Mouse (Mus musculus) thymus, adult 2 months (tissue): ENCODE data around the gene Man2b1. TPM values are rescaled to one million over a fixed set of nuclear protein-coding genes. Genes with fewer than 3 reads are reported as not detected.

Experiments used
- DNase-seq: peaks from one replicate; pipeline ENCODE4 v3.0.0; 2021
- H3K27ac ChIP-seq: fragments of 200-500 bp; 2 replicates; pipeline ENCODE4 v1.5.1; 2012; ENCODE audit warnings: low read length, control low read depth; ENCODE audit not compliant: control insufficient read depth, insufficient read depth
- H3K27me3 ChIP-seq: fragments of 200-500 bp; 2 replicates; pipeline ENCODE4 v1.6.1; 2012; ENCODE audit warnings: mild to moderate bottlenecking, low read length, moderate library complexity, mixed read lengths; ENCODE audit not compliant: control insufficient read depth, insufficient read depth
- H3K36me3 ChIP-seq: fragments of 200-500 bp; 2 replicates; pipeline ENCODE4 v1.6.1; 2012; ENCODE audit warnings: mild to moderate bottlenecking, low read length, moderate library complexity; ENCODE audit not compliant: control insufficient read depth, insufficient read depth
- H3K4me1 ChIP-seq: fragments of 200-500 bp; replicated peaks from 2 replicates; pipeline ENCODE4 v1.6.1; 2012; ENCODE audit warnings: low read length; ENCODE audit not compliant: control insufficient read depth, insufficient read depth
- H3K4me3 ChIP-seq: fragments of 200-500 bp; 2 replicates; pipeline ENCODE4 v1.5.1; 2012; ENCODE audit warnings: mild to moderate bottlenecking, low read length, control low read depth, moderate library complexity; ENCODE audit not compliant: control insufficient read depth, insufficient read depth
- CTCF ChIP-seq: fragments of 200-500 bp; IDR thresholded peaks from 2 replicates; pipeline ENCODE4 v1.5.1; 2012; ENCODE audit warnings: mild to moderate bottlenecking, control low read depth, low read length, moderate library complexity, borderline replicate concordance; ENCODE audit not compliant: control insufficient read depth, poor library complexity, insufficient read depth; ENCODE audit errors: extremely low read depth
- POLR2A ChIP-seq: fragments of 200-500 bp; IDR thresholded peaks from 2 replicates; pipeline ENCODE4 v1.6.1; 2012; ENCODE audit warnings: mild to moderate bottlenecking, low read length, control low read depth, moderate library complexity; ENCODE audit not compliant: control insufficient read depth, poor library complexity, insufficient read depth; ENCODE audit errors: extremely low read depth
- WGBS: fragments of 180-500 bp; shearing (Covaris S2); methylation state at CpG from one replicate; pipeline ENCODE4 v1.1.7; 2018; 5-methylcytosine and 5-hydroxymethylcytosine counted together
- polyA plus RNA-seq: library from polyadenylated mRNA; depleted of rRNA; stranded (reverse); fragments of >200 nt; gene quantifications from 2 replicates; pipeline ENCODE4 v1.2.3, GENCODE M21; 2012

Man2b1 gene
- polyA plus RNA-seq, 1 experiment = 210 TPM

DNA sequence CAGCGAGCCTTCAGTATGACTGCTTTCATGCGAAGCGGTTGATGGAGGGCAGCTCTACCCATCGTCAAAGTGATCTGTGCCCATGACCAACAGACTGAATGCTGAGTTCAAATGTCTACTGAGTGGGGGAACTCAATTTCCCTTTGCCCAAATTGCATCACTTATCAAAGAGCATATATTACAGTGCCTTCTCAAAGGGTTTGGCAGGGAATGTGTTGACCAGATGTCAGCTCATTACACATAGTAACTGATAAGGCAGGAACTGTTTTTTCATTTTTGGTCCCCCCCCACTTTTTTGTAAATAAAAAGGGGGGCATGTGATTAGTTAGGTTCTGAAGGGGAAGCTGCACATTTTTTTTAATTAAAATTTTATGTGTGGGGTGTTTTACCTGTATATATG, 20.5 kb upstream of the Man2b1 start:
- no peak overlapping the region for H3K27ac ChIP-seq
- 98% methylated on average over 4 of the region's 4 CpGs for WGBS

DNA sequence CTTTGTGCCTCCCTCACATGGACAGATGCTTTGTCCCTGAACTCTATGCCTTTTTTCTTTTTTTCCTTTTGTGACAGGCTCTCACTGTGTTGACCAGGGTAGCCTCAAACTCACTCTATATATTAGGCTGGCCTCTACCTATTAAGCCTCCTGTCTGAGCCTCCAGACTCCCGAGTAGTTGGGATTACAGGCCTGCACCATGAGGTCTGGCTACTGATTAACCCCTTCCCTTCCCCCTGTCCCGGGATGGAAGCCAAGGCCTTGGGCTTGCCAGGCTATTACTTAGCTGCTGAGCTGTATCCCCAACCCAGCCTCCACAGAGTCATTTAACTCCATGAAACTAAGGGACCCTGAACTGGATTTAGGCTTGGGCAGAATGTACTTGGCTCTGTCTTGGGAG, 17.9 kb upstream of the Man2b1 start:
- H3K27ac ChIP-seq = no peak overlapping the region
- peaks cover 5% of the 10 kb centered on the region for H3K4me1 ChIP-seq
- no peaks in the 10 kb centered on the region for H3K36me3 ChIP-seq

More for the DNA sequence above, 20.5 kb upstream of the Man2b1 start:
- Histone ChIP-seq H3K4me3 (no peak overlapping the region), H3K4me1 (peaks cover 6% of the 10 kb centered on the region), H3K36me3 (no peaks in the 10 kb centered on the region), H3K27me3 (no peaks in the 10 kb centered on the region)
- no peak for DNase-seq
- TF ChIP-seq POLR2A = no peak
- no peak for TF ChIP-seq CTCF

DNA sequence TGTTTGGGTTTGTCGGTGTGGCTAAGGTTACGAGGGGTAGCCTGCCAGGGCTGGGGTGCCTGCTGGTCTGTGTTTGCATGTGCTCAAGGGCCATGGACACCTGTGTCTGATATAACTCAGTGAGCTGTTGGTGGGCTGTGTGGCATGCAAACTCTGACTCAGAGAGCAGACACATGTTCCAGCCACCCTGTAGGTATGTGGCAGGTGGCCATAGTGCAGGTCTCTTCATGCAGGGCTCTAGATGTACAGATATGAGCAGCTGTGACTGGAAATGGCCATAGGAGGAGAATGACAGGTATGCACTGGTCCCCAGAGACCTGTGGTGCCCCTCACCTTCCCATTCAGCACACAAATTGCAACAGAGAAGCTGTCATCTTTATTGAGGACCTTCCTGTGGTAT, 15.9 kb upstream of the Man2b1 start:
- H3K27ac ChIP-seq = no peak overlapping the region
- 97% methylated on average over 2 of the region's 2 CpGs for WGBS
- TF ChIP-seq CTCF (no peak), POLR2A (no peak)
- no peak for DNase-seq
- no peaks in the 10 kb centered on the region for H3K36me3 ChIP-seq
- no peak overlapping the region for H3K4me3 ChIP-seq
- H3K4me1 ChIP-seq = peaks cover 6% of the 10 kb centered on the region
- no peaks in the 10 kb centered on the region for H3K27me3 ChIP-seq

More for the DNA sequence above, 17.9 kb upstream of the Man2b1 start:
- TF ChIP-seq POLR2A = no peak
- TF ChIP-seq CTCF = no peak
- DNase-seq = no peak
- WGBS = 91% methylated on average over 2 of the region's 2 CpGs
- Histone ChIP-seq H3K4me3 (no peak overlapping the region), H3K27me3 (no peaks in the 10 kb centered on the region)

DNA sequence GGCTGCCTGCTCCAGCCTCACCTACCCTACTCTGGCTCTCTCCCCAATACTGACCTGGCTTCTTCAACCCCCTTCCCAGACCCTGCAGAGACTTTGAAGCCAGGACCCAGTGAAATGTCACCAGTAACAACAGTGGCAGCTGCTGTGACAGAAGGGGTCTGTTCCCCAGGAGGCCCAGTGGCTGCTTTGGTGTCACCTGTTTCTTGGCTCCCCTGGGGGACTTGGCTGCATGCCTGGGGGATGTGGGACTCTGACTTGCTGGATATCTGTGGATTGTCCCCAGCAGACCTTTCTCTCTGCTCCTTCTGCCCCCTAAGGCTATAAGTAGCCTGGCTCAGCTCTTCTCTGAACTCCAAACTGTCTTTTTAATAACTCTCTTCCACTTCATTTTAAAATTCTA, 15.1 kb upstream of the Man2b1 start, which contains the start of gene Gm5741:
Gene Gm5741, minus strand, starts transcription at position 1 of the 400 bp plus-strand sequence.
- no peak for DNase-seq
- peaks cover 10% of the 10 kb centered on the region for H3K4me1 ChIP-seq
- H3K4me3 ChIP-seq = no peak within 1 kb of the TSS
- H3K27ac ChIP-seq = no peak within 1 kb of the TSS
- no peak for TF ChIP-seq POLR2A
- no peak for TF ChIP-seq CTCF
- H3K36me3 ChIP-seq = no peaks in the 10 kb centered on the region
- H3K27me3 ChIP-seq = no peaks in the 10 kb centered on the region

DNA sequence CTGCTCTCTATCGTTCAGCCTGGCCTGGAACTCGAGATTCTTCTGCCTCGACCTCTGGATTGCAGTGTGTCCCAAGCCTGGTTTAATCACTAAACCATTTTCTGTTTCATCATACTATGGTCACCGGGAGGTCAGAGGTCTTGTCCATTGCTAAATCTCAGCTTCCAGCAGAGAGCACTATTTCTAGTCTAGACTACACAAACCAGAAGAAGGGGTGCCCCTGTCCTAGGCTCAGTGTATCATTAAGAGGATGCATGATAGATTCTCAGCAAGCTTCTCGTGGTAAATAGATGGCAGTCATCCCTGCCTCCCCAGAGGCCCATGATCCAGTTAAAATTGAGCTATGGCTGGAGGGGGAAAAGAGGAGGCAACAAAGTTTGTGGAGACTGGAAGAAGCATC, 12.0 kb upstream of the Man2b1 start:
- WGBS = 90% methylated on average over 5 of the region's 5 CpGs
- H3K27ac ChIP-seq = no peak overlapping the region
- no peaks in the 10 kb centered on the region for H3K27me3 ChIP-seq
- DNase-seq = no peak
- H3K4me1 ChIP-seq = peaks cover 10% of the 10 kb centered on the region
- no peak overlapping the region; the same call in 1 of the 2 replicates for H3K4me3 ChIP-seq
- TF ChIP-seq CTCF = no peak
- TF ChIP-seq POLR2A = no peak
- H3K36me3 ChIP-seq = peaks cover 13% of the 10 kb centered on the region; the same call in 1 of the 2 replicates

DNA sequence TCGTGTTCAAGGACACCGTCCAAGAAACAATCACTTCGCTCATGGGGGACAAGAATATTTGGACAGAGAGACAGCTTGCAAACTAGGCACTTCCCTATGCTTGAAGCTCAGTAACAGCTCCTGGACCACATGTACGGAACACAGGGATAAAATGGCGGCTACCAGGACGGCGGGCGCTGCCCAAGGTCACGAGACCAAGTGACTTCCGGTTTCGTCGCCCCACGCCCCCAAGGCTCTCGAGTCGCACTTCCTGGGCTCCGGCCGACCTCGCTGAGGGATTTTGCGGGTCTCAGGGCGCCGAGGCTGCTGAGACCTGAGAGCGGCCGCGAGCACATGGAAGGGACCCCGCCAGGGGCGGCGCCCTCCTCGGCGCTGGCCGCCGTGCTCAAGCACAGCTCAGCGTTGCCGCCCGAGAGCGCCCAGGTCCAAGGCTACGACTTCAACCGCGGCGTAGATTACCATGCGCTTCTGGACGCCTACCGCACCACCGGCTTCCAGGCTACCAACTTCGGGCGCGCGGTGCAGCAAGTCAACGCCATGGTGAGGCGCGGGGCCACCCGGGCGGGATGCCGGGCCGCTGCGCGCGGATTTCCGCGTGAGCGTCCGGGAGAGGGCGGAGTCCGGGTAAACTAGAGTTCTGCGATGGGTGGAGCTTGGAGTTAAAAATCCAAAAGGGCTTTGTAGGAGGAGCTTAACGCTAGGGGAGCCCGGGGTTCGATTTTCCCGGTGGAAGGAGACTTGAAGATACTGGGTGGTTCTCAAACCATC, 11.4 kb upstream of the Man2b1 start, which contains the start of gene Dhps:
Gene Dhps, plus strand, starts transcription at position 244 of the 768 bp plus-strand sequence.
- H3K27ac ChIP-seq = peak within 1 kb of the TSS; percentile 80
- H3K4me3 ChIP-seq = peak within 1 kb of the TSS; percentile 86
- no peaks in the 10 kb centered on the region for H3K27me3 ChIP-seq
- H3K36me3 ChIP-seq = peaks cover 13% of the 10 kb centered on the region; the same call in 1 of the 2 replicates
- peak; percentile 94 for TF ChIP-seq POLR2A
- 0 out of 2 replicates have a peak, but pooled peaks have one; percentile 34 for TF ChIP-seq CTCF
- H3K4me1 ChIP-seq = peaks cover 10% of the 10 kb centered on the region
- DNase-seq = peak; percentile 86
- WGBS = under 1% methylated on average over 68 of the region's 68 CpGs
